ENCODE assay signal across 10 mouse cellular contexts in the genomic region with DNA sequence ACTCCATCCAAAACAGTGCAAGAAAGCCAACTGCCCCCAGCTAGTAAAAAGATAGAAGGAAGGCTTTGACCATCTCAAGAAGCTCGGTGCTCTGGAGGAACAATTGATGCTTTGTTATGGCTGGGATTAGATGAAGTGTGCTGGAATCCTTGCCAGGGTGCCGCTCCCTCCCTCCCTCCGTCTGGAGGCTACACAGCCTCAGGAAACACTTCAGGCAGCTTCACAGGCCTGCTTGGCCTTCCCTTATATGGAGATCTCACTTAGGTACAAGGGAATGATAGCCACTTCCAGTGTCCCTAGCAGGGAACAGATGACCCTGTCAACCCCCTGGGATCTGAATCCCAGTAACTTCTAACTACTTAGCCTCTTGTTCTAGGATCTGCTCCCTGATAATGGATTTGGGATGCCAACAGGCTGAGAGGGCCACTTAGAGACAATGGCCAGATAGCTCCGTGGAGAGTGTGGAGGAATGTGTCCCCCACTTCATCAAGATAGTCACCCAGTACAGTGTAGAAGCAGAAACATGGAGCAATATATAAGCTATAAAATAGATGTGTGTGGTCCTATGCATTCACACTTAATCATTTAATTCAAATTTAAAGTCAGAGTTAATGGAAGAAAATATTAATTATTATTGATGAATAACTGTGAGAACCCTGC. TPM values are rescaled to one million over a fixed set of nuclear protein-coding genes. Genes with fewer than 3 reads are reported as not detected.
DNase-seq lines count a peak whose midpoint lies in the region; ATAC-seq lines count a peak whose summit lies in the region.
"Had no signal": no experiment of that assay in that cellular context is flagged by ENCODE, and none has a peak within 500 bp of the region (broad histone marks: within the 10 kb centered on the region; RNA-seq: fewer than 3 reads in every experiment).

No protein-coding gene starts in this region.

- peak overlapping the region; percentile 87 for H3K27ac ChIP-seq in heart, embryonic 10.5 days
- H3K27ac ChIP-seq in embryonic facial prominence, embryonic 10.5 days (replicated peaks), result peak overlapping the region; percentile 69
- H3K27ac ChIP-seq in limb, embryonic 12.5 days, result peak overlapping the region; percentile 82

- H3K4me3 ChIP-seq in heart, embryonic 10.5 days, result no peak overlapping the region
- H3K4me3 ChIP-seq in embryonic facial prominence, embryonic 10.5 days, result no peak overlapping the region
- H3K4me3 ChIP-seq in limb, embryonic 12.5 days (replicated peaks), result no peak overlapping the region

- intact Hi-C loops in heart, postnatal 25 days (cut with DNase I), result no loop called here
- intact Hi-C loops in left cerebral cortex, postnatal 4 days (cut with DNase I), result no loop called here

- WGBS in heart, embryonic 10.5 days, result 6% methylated on average over 4 of the region's 4 CpGs
- WGBS in embryonic facial prominence, embryonic 10.5 days, result 10% methylated on average over 4 of the region's 4 CpGs
- 14% methylated on average over 4 of the region's 4 CpGs for WGBS in limb, embryonic 12.5 days

- H3K36me3 ChIP-seq in heart, embryonic 10.5 days, result no peaks in the 10 kb centered on the region
- H3K36me3 ChIP-seq in embryonic facial prominence, embryonic 10.5 days (replicated peaks), result no peaks in the 10 kb centered on the region
- H3K36me3 ChIP-seq in limb, embryonic 12.5 days, result no peaks in the 10 kb centered on the region

- no peak overlapping the region for H3K4me2 ChIP-seq in limb, embryonic 12.5 days

- H3K27me3 ChIP-seq in heart, embryonic 10.5 days (ENCODE audit: insufficient read depth, poor library complexity, severe bottlenecking), result no peaks in the 10 kb centered on the region
- no peaks in the 10 kb centered on the region for H3K27me3 ChIP-seq in embryonic facial prominence, embryonic 10.5 days (replicated peaks; ENCODE audit: low read depth, poor library complexity, severe bottlenecking)
- H3K27me3 ChIP-seq in limb, embryonic 12.5 days, result no peaks in the 10 kb centered on the region

- DNase-seq in heart, embryonic 10.5 days (ENCODE audit: low spot score), result peak; percentile 89
- DNase-seq in heart, postnatal 25 days (ENCODE audit: low spot score), result no peak
- DNase-seq in 3134 (ENCODE audit: extremely low read depth, insufficient read length, low spot score), result peak; percentile 61
- DNase-seq in embryonic facial prominence, embryonic 10.5 days (ENCODE audit: low spot score), result peak; percentile 48
- DNase-seq in spleen, postnatal 4 days (ENCODE audit: low spot score in 2 of 2), result no peak
- no peak for DNase-seq in left cerebral cortex, postnatal 4 days
- DNase-seq: gastrocnemius, postnatal 25 days; kidney, adult 18-20 months had no signal

- H3K9ac ChIP-seq in limb, embryonic 12.5 days (replicated peaks), result no peak overlapping the region

- H3K4me1 ChIP-seq in heart, embryonic 10.5 days, result peaks cover 46% of the 10 kb centered on the region
- H3K4me1 ChIP-seq in embryonic facial prominence, embryonic 10.5 days, result peaks cover 16% of the 10 kb centered on the region
- peaks cover 15% of the 10 kb centered on the region for H3K4me1 ChIP-seq in limb, embryonic 12.5 days (replicated peaks)

- no peaks in the 10 kb centered on the region for H3K9me3 ChIP-seq in heart, embryonic 10.5 days
- no peaks in the 10 kb centered on the region for H3K9me3 ChIP-seq in embryonic facial prominence, embryonic 10.5 days
- no peaks in the 10 kb centered on the region for H3K9me3 ChIP-seq in limb, embryonic 12.5 days

- no peak for ATAC-seq in limb, embryonic 12.5 days (ENCODE audit: insufficient number of reproducible peaks, insufficient read depth, low FRiP score, low TSS enrichment, low read depth)
- no peak for ATAC-seq in CD4-positive, CD25-positive, alpha-beta regulatory T cell, adult 4 months

RNA-seq across cellular contexts. Expression of a gene that starts 29.8 kb away (rescaled TPM):
- polyA plus RNA-seq in heart, embryonic 10.5 days (2016; fragmentation: Nextera tagmentation; extraction: Ambion mirVana), result 53.0 and 72.5 TPM in 2 replicates
- 10 to 100 TPM; 37.4 to 44.3 TPM for total RNA-seq in heart, postnatal 25 days (2021)
- polyA plus RNA-seq in embryonic facial prominence, embryonic 10.5 days (2016; fragmentation: Nextera tagmentation; extraction: Ambion mirVana), result 25.3 and 25.8 TPM in 2 replicates
- 40.4 and 45.8 TPM in 2 replicates for polyA plus RNA-seq in limb, embryonic 12.5 days (2016; fragmentation: Nextera tagmentation; extraction: Ambion mirVana)
- polyA plus RNA-seq in CD4-positive, CD25-positive, alpha-beta regulatory T cell, adult 4 months (2017; shearing (Covaris generic)), result 1 to 10 TPM; 2.3 to 3.7 TPM
- 10 to 100 TPM; 12.2 to 15.4 TPM for total RNA-seq in left cerebral cortex, postnatal 4 days (2021)

Comparison
In these comparisons a context has a peak if more than half of its experiments do, and no peak if none do; other contexts are left out.
1. DNase-seq: peak in heart, embryonic 10.5 days (single experiment), 3134 (single experiment) and embryonic facial prominence, embryonic 10.5 days (single experiment); none in heart, postnatal 25 days (single experiment), spleen, postnatal 4 days (0 of 2) and left cerebral cortex, postnatal 4 days (single experiment).
2. Peak in every context shown above with its lines, with median percentiles within 50 percentile points of each other: H3K27ac ChIP-seq.